21 mouse cellular contexts compared by ENCODE assay signal in the genomic region with DNA sequence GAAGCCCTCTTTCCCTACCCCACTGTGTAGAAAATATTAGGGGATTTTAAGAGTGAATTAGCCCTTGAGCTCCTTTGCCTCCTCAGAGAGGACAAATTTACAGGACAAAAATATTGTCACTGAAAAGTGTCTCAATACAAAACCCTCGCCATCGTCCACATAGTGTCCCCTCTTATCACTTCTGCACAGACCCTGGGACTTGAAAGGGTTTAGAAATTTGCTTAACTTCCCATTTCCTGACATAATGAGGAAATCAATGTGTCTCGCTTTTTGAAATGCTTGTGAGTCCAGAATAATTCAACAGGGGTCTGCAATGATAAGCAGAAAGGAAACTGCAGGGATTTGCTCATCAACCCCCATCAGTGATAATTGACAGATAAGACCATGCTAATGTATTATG.
"Had no signal": no experiment of that assay in that cellular context is flagged by ENCODE, and none has a peak within 500 bp of the region (broad histone marks: within the 10 kb centered on the region; RNA-seq: fewer than 3 reads in every experiment).

No protein-coding gene starts in this region.

- DNase-seq: liver, embryonic 13.5 days; liver, postnatal 0 days; lung, adult 2 months; lung, postnatal 14 days; lung, postnatal 36 days; retina, postnatal 1 day; right cerebral cortex, adult 18-20 months; right cerebral cortex, postnatal 25 days; right cerebral cortex, postnatal 4 days; spleen, adult 18-20 months; thymus, adult 18-20 months; thymus, postnatal 14 days; thymus, postnatal 36 days had no signal

- H3K4me3 ChIP-seq: liver, embryonic 13.5 days; liver, embryonic 15.5 days; lung, embryonic 15.5 days; megakaryocyte, embryonic 14.5 days; myocyte; neural tube, embryonic 13.5 days; neural tube, embryonic 15.5 days had no signal

- H3K27me3 ChIP-seq: liver, embryonic 13.5 days; liver, embryonic 15.5 days; lung, embryonic 15.5 days; megakaryocyte, embryonic 14.5 days; neural tube, embryonic 13.5 days; neural tube, embryonic 15.5 days had no signal

- H3K9ac ChIP-seq: liver, embryonic 13.5 days; liver, embryonic 15.5 days; liver, postnatal 0 days; lung, embryonic 15.5 days; neural tube, embryonic 13.5 days; neural tube, embryonic 15.5 days had no signal

- ATAC-seq: liver, postnatal 0 days; lung, postnatal 0 days had no signal

- H3K9me3 ChIP-seq: liver, embryonic 13.5 days; liver, embryonic 15.5 days; lung, embryonic 15.5 days; megakaryocyte, embryonic 14.5 days; neural tube, embryonic 13.5 days; neural tube, embryonic 15.5 days had no signal

- H3K4me1 ChIP-seq: liver, embryonic 13.5 days; liver, embryonic 15.5 days; lung, embryonic 15.5 days; megakaryocyte, embryonic 14.5 days; neural tube, embryonic 13.5 days; neural tube, embryonic 15.5 days had no signal

- H3K36me3 ChIP-seq: liver, embryonic 13.5 days; liver, embryonic 15.5 days; lung, embryonic 15.5 days; neural tube, embryonic 13.5 days; neural tube, embryonic 15.5 days had no signal

- H3K4me2 ChIP-seq: liver, embryonic 13.5 days; liver, embryonic 15.5 days; lung, embryonic 15.5 days; neural tube, embryonic 13.5 days; neural tube, embryonic 15.5 days had no signal

- H3K27ac ChIP-seq: liver, embryonic 13.5 days; liver, embryonic 15.5 days; lung, embryonic 15.5 days; macrophage; neural tube, embryonic 13.5 days; neural tube, embryonic 15.5 days had no signal
